Mouse (Mus musculus): Measurements from ENCODE around the gene Bcl9.

The Bcl9 gene

DNA sequence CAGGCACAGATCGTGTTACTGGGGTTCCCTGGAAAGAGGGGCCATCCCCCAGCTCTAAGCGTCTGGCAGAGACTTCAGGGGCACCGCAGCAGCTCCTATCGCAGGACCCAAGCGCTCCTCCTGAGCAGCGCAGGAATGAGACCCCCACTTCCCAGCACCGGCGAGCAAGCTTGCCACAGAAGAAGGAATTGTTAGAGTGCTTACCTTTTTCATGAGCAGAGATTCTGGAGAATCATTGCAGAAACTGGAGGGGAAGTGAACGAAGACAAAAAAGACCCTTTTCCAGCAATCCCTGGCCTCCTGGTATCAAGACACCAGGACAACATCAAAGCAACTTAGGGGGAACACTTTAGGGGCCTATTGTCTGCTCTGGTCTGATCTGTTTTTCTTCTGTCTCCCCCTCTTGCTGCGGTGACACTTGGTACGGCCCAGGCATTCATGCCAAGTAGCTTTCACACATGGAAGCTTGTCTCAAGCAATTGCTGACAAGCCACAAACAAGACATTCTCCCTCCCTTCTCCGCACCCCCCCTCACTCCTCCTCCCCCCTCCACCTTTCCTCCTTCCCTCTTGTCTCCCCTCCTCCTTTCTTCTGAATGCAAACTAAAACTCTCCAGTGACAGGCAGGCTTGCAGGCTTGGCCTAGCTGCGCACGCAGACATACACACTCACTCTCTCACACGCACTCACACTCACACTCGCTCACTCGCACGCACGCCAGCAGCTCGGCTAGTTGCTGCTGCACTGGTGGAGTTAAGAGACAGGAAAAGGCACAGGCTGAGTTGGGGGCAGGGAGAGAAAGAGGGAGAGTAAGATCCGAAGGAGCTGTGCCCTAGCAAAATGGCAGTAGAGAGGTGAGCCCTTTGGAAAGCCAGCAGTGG, at the start of gene Bcl9:
TSS of gene Bcl9 (minus strand) at position 365 of the 880 bp plus-strand sequence.
- peak; percentile 80 for ATAC-seq (ENCODE audit: insufficient number of reproducible peaks, low FRiP score, low TSS enrichment)

DNA sequence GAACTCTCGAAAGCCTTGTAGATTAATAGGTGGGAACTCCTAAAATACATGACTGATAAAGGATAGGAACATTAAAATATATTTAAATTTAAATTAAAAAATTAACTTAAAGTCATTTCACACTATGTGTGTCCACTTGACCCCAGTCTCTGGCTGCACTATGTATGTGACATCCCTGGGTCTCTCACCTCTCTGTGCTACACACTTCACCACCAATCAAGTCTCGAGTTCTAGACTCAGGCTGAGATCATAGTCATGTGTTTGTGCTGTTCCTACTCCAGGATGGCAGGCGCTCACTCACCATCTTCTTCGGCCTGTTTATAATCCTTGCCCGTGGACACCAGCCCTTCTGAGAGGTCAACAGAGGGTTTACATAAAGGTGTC, 41.5 kb upstream of the Bcl9 start:
- no peak for ATAC-seq (ENCODE audit: insufficient number of reproducible peaks, low FRiP score, low TSS enrichment)

DNA sequence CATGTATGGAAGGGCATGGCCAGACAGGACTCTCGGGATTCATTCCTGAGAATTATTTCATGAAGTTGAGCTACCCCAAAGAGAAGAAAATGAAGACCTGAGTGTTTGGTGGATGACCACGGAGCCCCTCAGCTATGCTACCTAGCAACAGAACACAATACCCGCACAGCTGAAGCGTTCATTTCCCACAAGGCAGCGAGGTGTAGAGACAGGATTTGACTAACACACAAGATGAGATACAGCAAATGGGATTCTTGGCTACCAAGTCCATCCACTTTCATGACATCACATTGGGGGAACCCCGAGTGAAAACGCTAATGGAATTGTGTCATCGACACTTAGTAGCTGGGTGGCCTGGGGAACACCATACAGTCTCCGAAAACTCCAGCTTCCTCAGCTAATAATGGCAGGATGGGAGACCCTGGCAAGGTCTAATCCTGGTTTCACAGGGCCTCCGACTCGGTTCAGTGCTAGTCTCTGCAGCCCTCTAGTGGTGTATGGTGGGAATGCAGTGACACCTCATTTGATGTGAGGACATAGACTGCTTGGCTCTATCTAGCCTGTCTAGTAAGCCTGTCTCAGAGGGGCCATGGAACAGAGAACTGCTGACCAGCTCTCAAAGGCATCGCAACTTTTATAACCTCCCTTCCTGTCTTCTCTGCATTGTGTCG, 40.9 kb upstream of the Bcl9 start:
- ATAC-seq (ENCODE audit: insufficient number of reproducible peaks, low FRiP score, low TSS enrichment), result peak; percentile 82

DNA sequence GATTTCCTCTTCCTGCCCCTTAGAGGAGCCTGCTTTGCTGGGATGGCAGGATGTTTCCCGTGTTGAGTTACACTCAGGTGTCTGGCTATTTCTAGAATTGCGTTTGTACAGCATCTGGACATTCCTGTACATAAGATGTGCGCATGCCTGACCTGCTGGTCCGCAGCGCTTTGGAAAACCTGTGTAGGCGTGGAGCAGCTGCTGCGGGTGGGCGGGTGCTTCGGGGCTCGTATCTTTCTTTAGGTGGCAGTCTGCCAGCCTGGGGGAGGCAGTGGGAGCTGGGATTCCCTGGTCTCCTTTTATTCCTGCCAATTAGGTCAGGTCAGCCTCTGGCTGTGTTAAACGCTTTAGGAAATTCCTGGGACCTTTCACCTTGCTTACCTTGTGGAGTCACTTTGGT, 39.6 kb upstream of the Bcl9 start:
- no peak for ATAC-seq (ENCODE audit: insufficient number of reproducible peaks, low FRiP score, low TSS enrichment)

DNA sequence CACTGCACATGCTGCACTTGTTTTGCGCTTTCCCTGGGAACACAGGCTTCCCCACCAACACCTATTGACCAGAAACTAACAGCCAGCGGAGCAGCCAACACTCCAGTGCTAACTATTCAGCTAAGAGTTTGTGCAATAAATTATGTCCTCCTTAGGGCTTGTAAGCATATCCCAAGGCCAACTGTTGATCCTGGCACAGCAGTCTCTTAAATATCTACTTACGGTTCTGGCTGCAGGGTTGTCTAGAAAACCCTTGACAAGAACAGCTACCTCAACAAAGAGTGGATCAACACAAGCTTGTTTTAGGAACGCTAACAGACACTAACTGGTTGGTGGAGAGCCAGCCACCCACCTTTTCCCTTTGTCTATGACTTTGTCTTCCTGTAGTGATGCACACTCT, 38.6 kb upstream of the Bcl9 start:
- ATAC-seq (ENCODE audit: insufficient number of reproducible peaks, low FRiP score, low TSS enrichment), result no peak

DNA sequence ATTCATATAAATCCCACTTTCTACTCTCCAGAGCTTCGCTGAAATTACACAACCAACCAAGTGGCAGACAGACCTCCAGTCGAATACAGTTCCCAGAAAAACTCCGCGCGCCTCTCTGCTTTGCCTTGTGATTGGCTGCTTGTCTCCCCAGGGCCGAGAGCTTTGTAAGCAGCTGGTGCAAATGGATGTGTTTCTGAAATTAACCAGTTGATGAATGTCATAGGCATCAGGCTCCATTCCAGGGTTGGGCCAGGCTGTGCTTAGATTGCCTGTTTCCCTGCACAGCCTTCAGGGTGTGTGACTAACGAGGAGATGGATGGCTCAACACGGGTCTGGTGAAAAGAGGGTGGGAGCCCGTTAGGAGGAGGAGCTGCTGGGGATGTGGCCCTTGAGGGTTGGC, 36.9 kb upstream of the Bcl9 start:
- ATAC-seq (ENCODE audit: insufficient number of reproducible peaks, low FRiP score, low TSS enrichment), result no peak

DNA sequence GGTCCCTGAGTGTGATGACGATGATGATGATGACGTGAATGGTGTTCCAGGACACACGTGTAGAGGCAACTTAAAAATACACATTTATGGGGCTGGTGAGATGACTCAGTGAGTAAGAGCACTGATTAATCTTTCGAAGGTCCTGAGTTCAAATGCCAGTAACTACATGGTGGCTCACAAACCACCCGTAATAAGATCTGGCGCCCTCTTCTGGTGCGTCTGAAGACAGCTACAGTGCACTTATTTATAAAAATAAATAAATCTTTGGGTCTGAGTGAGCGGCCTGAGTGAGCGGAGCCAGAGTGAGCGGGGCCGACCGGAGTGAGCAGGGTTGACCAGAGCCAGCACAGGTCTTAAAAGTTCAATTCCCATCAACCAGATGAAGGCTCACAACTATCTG, 34.5 kb upstream of the Bcl9 start:
- ATAC-seq (ENCODE audit: insufficient number of reproducible peaks, low FRiP score, low TSS enrichment), result no peak

DNA sequence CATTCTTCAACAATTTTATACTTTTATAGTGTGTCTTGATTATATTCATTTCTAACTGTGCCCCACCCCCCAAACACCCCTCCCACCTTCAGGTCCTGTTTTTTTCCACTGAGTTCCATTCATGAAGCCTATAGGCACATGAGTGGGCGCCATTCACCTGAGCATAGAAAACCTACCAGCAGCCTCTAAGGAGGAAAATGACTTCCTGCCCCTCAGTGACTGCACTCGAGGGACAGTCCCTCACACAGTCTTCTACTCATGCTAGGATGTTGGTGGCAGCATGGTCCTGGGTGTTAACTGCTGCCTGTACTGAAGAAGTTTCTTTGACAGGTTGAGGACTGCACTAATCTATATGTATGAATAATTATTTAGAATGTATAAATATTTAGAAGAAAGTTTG, 30.1 kb upstream of the Bcl9 start:
- no peak for ATAC-seq (ENCODE audit: insufficient number of reproducible peaks, low FRiP score, low TSS enrichment)

DNA sequence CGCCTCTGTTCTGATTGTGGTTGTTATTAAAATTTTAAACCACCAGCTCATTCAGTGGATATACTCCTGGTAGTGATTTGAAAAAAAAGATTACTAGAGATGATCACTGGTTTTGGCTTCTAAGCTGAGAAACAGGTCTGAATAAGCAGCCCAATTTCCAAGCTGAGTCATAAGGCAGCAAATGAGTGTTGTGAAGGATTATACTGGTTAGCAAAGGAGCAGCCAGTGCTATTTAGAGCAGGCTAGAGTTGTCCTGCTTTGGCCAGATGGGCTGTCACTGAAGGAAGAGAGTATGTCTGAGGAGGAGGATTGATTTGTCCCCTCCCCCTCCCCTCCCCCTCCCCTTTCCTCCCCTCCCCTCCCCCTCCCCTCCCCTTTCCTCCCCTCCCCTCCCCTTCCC, 29.6 kb upstream of the Bcl9 start:
- no peak for ATAC-seq (ENCODE audit: insufficient number of reproducible peaks, low FRiP score, low TSS enrichment)

DNA sequence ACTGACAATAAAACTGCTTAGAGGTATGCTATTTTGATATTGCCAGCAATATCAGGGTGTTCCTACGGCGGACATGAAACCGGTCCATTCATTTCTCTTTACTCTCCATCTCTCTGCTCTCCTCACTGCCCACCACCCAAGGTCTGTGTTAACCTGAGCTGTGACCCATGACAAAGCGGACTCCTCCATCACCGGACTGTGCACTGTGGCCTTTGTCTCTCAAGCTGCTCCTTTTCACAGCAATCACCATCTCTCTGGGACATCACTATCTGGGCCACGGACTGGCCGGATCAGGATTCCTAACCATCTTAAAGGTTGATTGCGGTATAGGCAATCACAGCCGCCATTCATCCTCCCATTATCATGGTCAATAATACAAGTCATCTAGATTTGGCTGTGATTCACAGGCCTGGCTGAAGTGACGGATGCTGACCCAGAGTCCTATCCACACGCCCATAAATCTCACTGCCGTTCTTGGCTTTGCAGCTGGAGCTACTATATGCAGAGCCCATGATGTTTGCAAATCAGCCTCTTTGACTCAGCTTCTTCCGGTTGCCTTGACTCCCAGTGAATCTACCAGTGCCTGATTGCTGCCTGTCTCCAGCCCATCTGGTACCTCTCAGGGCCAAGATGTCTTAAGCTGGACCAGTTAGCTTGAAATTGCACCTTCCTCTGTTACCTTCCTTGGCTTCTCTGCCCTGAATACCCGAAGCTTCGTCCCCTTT, 28.1 kb upstream of the Bcl9 start:
- ATAC-seq (ENCODE audit: insufficient number of reproducible peaks, low FRiP score, low TSS enrichment), result no peak

DNA sequence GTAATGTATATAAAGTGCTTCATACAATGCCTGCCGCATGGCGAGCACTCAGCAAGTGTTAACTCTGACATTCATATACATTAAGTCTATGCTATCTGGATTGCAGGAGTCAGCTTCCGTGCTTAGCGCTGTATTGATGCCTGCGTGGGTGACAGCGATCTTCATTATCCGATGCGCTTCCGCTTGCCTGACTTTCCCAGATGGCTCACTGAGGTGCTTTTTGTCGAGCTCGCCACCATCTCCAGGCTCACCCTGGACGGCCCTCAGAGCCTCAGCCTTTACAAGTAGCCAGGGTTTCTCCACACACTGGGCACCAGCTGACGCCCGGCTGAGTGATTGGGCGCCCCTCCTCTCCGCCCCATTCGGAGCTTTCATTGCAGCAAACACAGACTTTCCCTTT, 26.3 kb upstream of the Bcl9 start:
- ATAC-seq (ENCODE audit: insufficient number of reproducible peaks, low FRiP score, low TSS enrichment), result no peak

DNA sequence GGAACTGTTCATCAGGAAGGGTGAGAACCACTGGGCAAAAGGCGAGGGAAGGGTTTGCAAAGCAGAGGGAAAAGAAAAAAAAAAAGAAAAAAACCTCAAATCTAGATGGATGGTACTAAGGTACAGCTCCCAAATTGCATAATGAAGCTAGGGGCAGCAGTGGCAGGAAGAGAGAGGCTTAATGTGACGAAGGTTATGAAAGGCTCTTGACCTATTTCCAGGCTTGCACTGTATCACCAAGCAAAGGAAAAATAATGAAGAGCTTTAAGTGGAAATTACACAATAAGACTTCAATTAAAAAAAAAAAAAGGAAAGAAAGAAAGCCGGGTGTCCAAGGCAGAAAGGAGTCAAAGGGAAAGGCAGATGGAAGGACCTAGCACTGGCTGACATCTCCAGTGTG, 19.6 kb upstream of the Bcl9 start:
- no peak for ATAC-seq (ENCODE audit: insufficient number of reproducible peaks, low FRiP score, low TSS enrichment)

DNA sequence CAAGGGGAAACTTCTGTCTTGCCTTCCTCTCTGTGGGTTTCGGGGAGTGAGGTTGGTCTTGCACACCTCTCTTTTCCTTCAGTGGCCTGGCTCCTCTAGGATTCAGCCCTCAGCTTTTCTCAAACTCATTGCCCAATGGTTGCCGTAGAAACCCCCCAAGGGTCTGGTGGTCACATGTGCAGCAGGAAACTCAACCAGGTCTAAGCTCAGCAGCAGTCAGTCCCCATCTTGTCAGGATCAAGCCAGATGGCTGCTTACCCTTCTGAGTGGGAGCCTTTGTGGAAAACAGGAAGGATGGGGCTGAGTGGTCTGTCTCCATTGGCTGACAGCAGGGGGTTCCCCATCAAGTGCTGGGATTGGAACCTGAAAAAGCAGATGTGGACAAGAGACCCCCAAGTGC, 15.7 kb upstream of the Bcl9 start:
- no peak for ATAC-seq (ENCODE audit: insufficient number of reproducible peaks, low FRiP score, low TSS enrichment)

DNA sequence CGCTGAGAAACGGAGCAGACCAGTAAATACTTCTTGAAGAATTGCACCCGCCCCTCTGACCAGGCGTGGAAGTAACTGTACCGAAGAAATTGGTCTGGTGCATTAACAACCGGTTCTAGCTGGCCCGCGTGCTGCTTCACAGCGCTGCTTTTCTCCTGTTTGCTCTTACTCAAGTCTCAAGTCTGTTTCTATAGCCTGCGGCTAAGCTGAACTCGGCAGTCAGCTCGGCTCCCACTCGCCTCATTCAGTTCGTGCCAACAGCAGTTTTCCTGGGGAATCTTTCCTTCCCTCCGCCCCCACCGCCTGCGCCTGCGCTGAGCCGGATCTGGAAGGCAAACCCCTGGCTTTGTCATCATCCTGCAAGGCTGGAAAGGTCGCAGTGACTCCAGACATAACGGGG, 14.3 kb upstream of the Bcl9 start:
- 0 out of 2 replicates have a peak, but pooled peaks have one; percentile 23 for ATAC-seq (ENCODE audit: insufficient number of reproducible peaks, low FRiP score, low TSS enrichment)

DNA sequence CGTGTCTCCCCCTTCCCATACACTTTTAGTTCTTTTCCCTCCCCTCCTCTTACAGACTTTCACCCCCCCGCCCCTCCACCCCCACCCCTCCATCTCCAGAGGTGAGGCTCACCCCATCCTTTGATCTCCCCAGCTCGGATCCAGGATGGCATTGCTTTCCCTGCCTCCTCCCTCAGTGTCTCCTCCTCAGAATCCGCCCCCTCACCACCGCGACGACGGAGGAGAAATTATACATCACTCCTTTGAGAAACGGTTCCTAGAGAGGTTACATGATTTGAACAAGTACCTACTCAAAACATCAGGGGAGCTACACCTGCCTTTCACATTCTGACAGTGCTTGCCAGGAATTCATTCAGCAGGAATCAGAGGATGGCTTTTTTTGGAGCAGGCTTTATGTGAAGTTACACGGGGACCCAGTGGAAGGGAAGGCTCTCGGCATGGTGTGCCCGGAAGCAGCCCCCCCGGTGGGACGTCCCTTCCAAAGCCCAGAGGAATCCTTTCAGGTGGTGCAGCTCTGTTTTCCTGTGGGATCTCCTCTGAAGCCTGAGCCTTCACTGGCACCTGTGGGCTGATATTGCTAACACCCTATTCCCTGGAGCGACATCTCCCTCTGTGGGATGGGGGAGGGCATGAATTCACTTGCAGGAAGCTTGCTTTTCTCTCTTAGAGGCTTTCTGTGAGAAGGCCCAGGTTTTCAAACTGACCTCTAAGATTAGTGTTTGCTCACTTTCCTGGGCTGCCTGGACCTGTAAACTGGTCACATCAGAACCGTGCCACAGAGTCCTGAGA, 12.2 kb upstream of the Bcl9 start:
- 0 out of 2 replicates have a peak, but pooled peaks have one; percentile 10 for ATAC-seq (ENCODE audit: insufficient number of reproducible peaks, low FRiP score, low TSS enrichment)

DNA sequence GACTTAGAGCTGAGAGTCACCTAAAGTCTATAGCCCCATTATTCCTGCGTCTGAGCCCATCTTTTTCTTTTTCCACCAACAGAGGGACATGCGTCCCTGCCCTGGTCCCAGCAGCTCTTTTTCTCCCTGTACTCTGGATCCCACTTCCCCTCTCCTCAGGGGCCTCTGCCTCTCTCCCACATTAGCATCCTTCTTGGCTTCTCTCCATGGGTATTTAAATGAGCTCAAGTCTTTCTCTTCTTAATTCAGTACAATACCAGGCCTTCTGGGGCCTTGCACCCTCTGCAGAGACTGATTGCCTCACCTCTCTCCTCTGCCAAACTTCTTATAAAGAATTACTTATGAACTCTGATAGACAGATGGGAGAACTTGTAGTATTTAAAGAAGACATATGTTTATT, 10.7 kb upstream of the Bcl9 start:
- no peak for ATAC-seq (ENCODE audit: insufficient number of reproducible peaks, low FRiP score, low TSS enrichment)

DNA sequence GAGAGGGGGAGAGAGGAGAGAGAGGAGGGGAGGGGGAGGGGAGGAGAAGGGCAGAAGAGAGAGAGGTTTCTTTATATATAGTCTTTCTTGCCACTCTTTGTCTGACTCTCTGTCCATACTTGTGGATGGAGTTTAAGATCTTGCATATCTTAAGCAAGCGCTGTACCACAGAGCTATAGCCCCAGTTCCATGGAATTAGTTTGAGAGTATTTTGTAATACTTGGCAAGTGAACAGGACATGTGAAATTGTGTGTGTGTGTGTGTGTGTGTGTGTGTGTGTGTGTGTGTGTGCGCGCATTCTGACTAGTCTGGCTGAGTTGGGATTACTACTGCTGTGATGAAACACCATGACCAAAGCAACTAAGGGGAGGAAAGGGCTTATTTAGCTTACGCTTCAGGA, 8.2 kb upstream of the Bcl9 start:
- no peak for ATAC-seq (ENCODE audit: insufficient number of reproducible peaks, low FRiP score, low TSS enrichment)

DNA sequence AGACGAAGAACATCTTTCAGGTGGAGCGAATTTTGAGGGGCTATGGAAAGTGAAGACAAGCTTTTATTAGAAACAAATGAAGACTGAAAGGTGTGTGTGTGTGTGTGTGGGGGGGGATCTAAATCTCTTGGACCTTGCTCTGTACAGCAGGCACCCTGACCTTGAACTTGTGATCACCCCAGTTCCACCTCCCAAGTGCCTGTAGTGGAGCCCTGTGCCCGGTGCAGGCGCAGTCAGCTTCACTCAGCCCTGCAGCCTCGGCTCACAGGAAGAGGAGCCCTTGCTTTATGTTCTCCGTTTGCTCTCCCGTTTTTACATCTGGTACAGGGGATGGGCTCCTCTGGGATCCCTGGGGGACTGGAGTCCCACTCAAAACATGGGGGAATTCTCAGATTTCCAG, 3.9 kb upstream of the Bcl9 start:
- no peak for ATAC-seq (ENCODE audit: insufficient number of reproducible peaks, low FRiP score, low TSS enrichment)

DNA sequence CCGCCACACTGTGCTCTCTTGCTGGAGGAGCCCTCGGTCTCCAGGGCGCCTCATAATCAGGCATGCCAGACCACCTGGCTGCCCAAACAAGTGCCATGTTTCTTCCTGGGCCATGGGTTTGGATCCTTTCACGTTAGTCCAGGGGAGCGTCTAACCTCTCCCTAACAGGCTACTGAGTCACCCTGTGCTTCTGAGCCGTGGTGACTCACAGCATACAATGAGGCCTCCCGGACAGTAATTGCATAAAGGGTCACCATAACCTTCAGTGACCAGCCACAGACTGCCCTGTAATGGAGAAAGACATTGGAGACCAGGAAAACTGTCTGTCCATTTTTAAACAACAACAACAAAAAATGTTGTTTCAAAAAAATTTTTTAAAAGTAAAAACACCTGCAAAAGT, 2.7 kb upstream of the Bcl9 start:
- ATAC-seq (ENCODE audit: insufficient number of reproducible peaks, low FRiP score, low TSS enrichment), result no peak

DNA sequence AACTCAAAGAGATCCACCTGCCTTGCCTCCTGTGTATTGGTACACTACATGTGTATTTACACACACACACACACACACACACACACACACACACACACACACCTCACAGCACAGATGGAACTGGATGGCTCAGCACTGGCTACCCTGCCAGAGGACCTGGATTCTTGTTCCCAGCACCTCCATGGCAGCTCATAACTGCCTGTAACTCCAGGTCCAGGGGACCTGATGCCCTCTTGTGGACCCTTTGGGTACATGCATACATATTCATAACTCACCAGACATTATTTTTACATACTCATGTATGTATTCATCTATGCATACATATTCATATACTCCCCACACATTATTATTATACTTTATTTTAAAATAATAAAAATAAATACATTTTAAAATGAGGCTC, 2.2 kb upstream of the Bcl9 start:
- no peak for ATAC-seq (ENCODE audit: insufficient number of reproducible peaks, low FRiP score, low TSS enrichment)
